Mouse (Mus musculus): ENCODE data around the gene Ythdf2. TPM values are rescaled to one million over a fixed set of nuclear protein-coding genes. Genes with fewer than 3 reads are reported as not detected.

Gene Ythdf2
- total RNA-seq, 2 experiments from 2014 or later = 45.0 to 48.1 TPM

DNA sequence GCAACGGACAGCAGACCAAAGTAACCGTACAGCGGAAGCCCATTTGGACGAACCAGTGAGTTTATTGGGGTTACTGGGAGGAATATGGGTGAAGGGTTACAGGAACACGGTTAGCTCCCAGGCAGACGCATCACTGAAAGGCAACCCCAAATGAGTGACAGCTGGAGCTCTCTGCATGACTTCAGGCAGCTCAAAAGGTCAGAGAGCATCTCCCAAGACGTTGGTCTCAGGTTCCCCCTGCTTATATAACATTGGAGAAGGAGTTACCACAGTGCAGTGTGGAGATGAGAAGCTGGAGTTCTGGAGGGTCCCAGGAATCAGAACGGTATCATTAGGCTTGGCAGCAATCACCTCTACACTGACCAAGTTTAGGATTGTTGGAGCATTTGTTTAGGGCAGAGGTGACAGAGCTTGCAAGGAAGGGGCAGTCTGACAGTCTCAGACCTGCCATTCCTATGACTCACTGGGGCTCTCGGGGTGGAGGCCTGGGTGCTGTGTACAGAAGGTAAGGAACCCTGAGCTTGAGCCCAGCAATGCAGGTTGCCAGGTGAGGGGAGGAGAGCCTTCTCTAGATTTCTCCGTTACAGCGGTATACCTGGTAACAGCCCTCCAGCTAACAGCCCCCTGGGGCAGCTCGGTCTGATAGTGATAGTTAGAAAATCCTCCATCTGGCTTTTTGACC, 55.0 kb downstream of the Ythdf2 start:
- DNase-seq (ENCODE audit: low spot score in 2 of 2) = no peak

DNA sequence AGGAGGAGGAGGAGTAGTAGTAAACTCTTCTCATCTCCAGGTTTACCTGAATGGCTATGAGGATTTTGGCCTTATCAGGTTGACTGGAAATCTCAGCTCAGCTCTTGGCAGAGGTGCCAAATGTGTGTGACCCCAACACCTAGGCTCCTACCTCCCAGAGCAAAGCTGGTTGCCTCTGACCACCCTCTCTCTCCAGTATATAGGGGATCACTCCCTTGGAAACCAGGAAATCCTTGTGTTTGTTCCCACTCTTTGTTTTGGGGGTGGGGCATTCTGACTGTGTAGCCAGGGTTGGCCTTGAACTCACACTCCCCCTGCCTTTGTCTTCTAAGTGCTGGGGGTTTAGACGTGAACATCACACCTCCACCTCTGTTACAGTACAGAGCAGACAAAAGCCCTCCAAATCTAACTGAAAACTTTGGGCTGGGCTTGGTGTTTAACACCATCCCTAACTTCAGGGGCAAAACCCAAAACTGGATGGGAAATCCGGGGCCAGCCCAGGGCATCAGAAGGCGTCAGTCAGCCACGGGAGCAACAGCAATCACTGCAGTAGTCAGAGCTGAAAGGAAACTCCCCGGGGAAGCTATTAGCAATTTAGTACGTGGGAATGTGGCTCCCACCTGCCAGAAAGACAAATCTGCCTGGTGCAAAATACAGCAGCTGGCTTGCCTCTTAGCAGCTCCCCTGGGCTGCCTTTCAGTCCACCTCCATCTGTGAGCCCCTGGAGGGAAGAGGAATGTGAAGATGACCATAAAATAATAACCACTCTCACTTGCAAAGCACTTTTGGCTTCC, 57.0 kb downstream of the Ythdf2 start:
- no peak for DNase-seq (ENCODE audit: low spot score in 2 of 2)

DNA sequence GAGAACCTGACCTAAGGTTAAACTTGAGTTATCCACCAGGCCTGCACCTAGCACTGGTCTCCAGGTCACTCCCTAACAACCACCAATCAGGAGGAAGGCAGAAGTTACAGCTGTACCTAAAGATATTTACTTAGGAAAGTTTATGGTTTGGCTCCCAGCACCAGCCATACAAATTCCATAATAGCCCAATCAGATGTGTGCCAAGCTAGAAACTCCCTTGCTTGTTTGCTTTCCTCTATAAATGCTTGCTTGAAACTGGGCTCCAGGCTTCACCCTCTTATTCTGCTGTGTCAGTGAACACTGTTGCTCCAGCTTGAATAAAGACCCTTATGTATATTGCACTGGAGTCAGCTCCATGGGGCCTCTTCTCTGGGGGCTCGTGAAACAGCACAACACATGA, 60.4 kb downstream of the Ythdf2 start:
- no peak for DNase-seq (ENCODE audit: low spot score in 2 of 2)

DNA sequence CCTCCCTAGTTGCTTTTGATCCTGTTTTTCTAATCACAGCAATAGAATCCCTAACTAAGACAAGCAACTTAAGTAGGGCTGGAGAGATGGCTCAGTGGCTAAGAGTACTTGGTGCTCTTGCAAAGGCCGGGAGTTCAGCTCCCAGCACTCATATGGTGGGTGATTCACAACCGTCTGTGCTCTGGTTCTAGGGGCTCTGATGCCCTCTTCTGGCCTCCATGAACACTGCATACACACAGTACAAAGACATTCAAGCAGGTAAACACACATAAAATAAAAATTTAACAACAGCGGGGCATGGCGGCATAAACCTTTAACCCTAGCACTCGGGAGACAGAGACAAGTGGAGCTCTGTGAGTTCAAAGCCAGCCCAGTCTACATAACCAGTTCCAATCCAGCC, 65.9 kb downstream of the Ythdf2 start:
- no peak for DNase-seq (ENCODE audit: low spot score in 2 of 2)

DNA sequence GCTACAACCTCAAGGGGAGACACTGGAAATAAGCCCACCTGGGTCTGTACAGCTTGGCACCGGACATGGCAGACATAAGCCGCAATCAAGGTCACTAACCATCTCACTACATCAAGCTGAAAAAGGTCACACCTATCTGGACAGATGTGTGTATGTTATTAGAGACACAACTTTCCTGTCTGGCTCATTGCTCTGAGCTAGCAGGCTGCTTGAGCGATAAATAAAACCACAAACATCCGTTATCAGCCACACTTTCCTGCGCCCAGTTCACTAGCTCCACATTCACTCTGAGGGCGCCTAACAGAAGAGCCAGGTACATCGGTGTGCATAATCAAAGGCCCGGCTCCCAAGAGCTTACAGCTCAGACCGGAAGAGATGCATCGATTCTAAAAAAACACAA, 67.0 kb downstream of the Ythdf2 start:
- DNase-seq (ENCODE audit: low spot score in 2 of 2) = no peak

DNA sequence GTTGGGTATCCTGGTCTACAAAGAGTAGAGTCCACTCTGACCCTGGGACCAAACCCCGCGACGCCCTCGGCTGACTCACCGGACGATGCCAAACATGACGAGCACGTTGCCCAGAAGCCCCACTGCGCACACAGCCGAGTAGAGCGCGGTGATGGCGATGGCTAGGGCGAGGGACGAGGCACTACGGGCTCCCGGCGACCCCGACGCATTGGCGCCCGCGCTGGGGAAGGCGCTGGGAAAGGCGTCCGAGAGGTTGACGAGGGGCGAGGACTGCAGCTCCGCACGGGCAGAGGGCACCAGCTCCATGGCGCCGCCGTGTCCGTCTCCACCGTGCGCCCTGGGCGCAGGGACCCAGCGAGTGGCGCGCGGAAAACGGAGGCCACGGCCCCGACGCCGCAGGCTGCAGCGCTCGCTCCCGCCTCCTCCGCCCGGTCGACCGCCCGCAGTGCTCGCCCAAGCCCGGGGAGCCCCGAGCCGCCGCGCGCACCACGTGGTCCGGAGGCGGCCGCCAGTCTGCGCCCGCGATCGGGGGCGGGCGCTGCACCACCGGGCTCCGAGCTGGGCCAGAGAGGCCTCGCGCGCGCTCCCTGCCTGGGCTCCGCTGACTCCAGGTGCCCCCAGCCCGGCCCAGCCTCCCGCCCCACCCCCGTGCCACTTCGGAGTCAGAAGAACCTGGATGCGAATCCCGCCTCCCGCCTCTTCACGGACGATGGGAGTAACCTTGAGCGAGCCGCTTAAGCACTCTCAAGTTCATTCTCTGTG, 67.8 kb downstream of the Ythdf2 start, which contains the start of gene Oprd1:
Gene Oprd1 (minus strand): TSS at position 407 of the 762 bp plus-strand sequence.
- peak; percentile 55 to 70 for DNase-seq (ENCODE audit: low spot score in 2 of 2)

DNA sequence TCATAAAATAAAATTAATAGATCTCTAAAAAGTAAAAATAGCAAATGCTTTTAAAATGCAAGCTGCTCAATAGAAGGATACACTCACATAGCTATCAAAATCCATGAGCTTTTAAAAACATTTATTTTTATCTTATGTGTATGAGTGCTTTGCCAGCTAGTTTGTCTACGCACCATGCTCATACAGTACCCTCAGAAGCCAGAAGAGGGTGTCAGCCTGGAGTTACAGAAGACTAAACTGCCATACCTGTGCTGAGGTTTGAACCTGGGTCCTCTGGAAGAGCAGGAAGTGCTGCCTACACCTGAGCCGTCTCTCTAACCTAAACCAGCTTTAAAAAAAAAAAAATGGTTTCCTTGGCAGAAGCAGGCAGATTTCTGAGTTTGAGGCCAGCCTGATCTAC, 73.5 kb downstream of the Ythdf2 start:
- no peak for DNase-seq (ENCODE audit: low spot score in 2 of 2)

DNA sequence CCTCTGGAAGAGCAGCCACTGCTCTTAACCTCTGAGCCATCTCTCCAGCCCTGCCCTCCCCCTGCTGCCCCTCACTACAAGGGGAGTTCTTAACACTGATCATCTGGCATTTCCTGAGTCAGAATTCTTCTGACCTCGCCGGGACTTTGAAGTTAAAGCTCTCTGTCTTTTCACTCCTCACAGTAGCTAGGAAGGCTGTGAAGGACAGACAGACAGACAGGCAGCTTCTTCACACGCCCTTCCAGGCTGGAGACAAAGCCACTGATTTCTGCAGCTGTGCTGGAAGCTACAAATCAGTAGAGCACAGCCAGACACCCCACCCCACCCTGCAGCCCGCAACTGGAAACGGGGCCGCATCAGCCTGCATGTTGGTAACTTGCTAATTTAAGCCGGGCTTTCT, 75.1 kb downstream of the Ythdf2 start:
- DNase-seq (ENCODE audit: low spot score in 2 of 2) = no peak

Small RNA genes within 50 kb of the gene (microRNA-seq; reads per million reads assigned to microRNA genes)
- gene Gm22033 = 0 reads per million in 2 experiments

Other genes starting within 250 kb of the Ythdf2 start
- gene Gm10300, start 137.6 kb downstream of the Ythdf2 start, total RNA-seq (2021) = not detected
- gene Epb41, start 137.0 kb downstream of the Ythdf2 start, total RNA-seq (2021) = 10 to 100 TPM; 39.0 TPM
- 10 to 100 TPM; 21.6 TPM for gene Oprd1, start 67.8 kb downstream of the Ythdf2 start, total RNA-seq (2021)
- 10 to 100 TPM; 22.1 to 22.8 TPM for gene Gmeb1, start 49.3 kb upstream of the Ythdf2 start, total RNA-seq (2021)
- 10 to 100 TPM; 23.1 to 24.5 TPM for gene Taf12, start 62.1 kb upstream of the Ythdf2 start, total RNA-seq (2021)
- gene Rab42, start 91.1 kb upstream of the Ythdf2 start, total RNA-seq (2021) = 1 to 10 TPM; 1.9 to 2.7 TPM
- gene Trnau1ap, start 117.2 kb upstream of the Ythdf2 start, total RNA-seq (2021) = 10 to 100 TPM; 24.3 to 26.2 TPM
- gene Rcc1, start 141.3 kb upstream of the Ythdf2 start, total RNA-seq (2021) = 10 to 100 TPM; 11.6 to 13.2 TPM
- gene Phactr4, start 210.2 kb upstream of the Ythdf2 start, total RNA-seq (2021) = 10 to 100 TPM; 10.3 to 11.8 TPM

All from left cerebral cortex, adult 18-20 months (tissue).